Mouse (Mus musculus) CH12F3 (cell line): Measurements from ENCODE around the gene Zc3h14.

Experiments used
- in situ Hi-C: fragments of 300-500 bp; cut with MboI; formaldehyde crosslinking; loops from 2 replicates; pipeline ENCODE4 v1.14.3; 2020; ENCODE audit warnings: low sequenced_read_pairs

Gene Zc3h14

DNA sequence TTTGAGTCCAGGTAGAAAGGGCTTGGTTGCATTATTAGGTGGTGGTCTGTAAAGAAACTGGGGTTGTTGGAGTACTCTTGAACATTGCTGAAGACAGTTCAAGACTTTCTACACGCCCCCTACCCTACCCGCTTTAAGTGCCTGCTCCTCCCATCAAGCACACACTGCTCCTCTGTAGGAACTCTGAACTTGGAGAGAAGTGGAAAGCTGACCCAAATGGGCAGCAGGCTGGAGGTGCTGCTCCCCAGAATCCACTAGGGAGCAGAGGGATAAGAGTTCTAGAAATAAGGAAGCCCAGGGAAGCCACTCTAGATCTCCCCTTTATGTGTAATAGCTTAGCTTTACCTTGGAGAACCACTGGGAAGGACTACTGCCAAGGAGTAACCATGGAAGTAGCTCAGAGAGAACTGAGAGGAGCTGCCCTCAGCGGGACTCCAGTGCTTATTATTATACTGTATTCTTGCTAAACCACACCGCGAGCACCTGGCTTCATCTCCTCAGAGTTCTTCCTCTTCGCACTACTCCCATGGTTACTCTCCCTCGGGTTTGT lies 8.9 kb upstream of the Zc3h14 start:
- in situ Hi-C loops: no loop called here

DNA sequence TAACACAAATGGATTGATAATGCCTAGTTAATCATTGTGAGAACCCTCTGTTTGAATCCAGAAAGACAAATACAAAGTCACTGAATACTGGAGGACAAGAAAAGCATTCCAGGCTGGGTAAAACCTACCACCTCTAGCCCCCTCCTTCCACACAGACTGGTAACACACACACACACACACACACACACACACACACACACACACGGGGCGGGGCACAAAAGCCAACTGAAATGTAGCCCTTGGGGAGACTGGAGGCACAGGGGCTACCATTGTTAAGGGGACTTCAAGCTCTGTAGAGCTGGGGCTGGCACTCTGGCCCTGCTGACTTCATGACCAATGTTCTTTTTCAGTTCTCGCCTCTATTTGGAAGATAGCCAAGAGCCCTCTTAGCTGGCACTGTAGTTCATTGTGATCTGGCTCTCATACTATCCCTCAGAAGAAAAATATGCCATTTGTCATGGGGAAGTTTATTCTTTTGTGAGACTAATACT lies 5.7 kb upstream of the Zc3h14 start:
- in situ Hi-C loops: no loop called here

DNA sequence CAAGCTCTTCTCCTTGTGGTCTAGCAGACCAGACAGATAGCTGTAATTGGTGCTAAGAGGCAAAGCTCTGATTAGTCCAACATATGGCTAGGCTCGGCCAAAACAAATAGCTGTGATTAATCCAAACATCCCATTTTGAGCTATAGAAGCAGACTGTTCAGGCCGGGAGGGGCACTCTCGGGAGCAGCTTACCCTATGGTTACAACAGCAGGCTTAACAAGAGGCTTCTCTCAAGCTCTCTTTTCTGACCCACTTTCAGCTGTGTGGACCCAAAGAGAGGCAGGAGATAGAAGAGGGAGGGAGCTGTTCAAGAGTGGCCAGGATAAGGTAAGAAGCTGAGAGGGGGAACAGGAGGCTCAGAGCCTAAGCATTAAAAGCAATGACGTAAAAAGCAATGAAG lies 1.1 kb upstream of the Zc3h14 start:
- in situ Hi-C loops: no loop called here

DNA sequence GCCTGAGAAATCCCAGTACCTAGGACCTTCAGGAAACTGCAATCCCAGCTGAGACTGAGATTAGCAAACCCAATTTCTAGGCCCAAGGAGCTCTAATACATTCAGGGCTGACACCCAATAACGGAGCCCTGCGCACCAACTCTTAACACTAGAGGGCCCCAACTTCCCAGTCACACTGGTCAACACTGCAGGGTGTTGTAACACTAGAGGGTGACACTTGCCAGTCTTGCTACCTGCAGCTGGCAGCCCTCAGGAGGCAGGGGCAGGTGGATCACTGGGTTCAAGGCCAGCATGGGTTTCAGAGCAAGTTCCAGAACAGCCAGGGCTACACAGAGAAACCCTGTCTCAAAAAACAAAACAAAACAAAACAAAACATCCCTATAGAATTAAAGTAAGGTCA lies 633 bp upstream of the Zc3h14 start:
- in situ Hi-C loops: no loop called here

DNA sequence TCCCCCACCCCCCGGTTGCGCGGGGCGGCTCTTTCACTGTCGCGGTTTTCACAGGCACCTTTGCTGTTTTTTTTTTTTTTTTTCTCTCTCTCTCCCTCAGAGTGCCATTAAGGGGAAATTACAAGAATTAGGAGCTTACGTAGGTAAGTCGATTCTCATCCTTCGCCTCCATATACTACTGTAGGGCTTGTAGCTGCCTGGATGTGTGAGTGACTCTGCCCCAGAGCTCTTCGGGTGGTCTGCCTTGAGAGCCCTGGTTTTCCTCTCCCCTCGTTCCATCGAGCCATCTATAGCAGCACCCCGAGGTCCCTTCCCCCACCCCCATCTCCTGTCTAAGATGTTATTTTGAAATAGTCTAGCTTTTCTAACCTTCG lies 603 bp downstream of the Zc3h14 start:
- in situ Hi-C loops: no loop called here

DNA sequence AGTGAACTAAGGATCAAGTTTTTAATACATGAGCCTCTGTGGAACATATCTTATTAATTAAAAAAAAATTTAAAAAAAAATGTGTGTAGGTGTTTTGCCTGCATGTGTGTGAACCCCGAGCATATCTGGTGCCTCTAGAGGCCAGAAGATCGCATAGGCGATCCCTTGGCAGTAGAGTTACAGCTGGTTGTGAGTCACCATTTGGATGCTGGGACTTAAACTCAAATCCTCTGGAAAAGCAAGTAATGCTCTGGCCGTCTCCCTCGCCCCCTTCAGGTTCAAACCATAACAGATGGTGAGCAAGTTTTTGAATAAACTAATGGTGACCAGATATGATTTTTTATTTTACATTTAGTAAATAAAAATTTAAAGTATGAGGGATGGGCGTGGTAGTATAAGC lies 10.9 kb downstream of the Zc3h14 start:
- in situ Hi-C loops: no loop called here

DNA sequence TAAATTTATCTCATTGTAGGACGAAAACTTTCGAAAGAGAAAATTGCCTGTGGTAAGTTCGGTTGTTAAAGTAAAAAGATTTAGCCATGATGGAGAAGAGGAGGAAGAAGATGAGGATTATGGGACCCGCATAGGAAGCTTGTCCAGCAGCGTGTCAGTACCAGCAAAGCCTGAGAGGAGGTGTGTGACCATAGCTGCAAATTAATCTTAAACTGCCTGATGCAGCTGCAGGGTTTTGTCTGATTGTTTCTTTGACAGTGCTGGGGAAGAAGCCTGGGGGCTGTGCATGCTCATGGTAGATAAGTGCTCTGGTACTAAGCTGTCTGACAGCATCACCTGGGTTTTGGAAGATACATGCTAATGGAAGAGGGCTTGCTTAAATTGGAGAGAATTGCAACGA lies 12.9 kb downstream of the Zc3h14 start:
- in situ Hi-C loops: no loop called here

DNA sequence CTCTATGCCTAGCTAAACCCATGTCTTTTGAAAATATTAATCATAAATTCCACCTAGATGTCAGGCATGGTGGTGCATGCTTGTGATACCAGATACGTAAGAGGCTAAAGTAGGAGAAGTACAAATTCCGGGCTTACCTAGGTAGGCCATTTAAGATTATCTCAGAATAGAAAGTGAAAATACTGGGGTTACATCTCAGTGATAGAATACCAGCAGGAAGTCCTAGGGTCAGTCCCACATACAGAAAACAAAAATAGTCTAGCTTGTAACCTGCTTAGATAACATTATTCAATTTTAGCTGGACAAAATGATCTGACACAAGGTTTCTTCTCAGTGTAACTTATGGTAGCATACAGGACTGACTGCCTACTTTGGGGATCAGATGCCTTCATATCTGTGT lies 19.5 kb downstream of the Zc3h14 start:
- in situ Hi-C loops: no loop called here

DNA sequence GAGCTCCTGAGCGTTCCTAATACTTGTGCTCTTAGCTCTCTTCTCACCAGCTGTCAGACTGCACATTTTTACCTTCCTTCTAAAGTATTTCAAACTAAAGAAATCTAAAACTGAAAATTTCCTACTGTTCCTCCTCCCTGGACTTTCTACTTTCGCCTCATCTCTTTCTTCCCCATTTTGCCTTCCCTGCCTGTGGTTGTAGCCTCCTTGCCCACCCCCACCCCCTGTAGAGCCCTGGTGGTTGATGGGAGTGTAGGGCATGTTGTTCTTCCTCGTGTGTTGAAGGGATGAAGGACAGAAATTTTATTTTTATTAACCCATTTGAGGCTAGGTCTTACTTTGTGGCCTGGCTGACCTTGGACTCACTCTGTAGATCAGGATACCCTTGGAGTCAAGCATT lies 30.7 kb downstream of the Zc3h14 start:
- in situ Hi-C loops: no loop called here

DNA sequence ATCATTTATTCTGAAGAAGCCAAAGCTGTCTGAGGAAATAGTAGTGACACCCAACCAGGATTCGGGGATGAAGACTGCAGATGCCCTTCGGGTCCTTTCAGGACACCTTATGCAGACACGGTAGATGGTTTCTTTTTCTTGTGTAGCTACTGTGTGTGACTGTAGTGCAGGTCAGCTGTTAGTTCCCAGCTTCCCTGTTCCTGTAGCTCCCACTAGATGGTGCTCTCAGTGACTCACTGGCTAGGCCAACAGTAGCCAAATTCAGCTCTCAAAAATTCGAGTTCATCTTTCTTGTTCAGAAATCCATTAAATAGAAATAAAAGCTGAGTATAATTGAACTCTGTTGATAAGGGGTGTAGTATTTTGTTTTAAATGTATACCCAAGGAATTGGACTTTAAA lies 32.4 kb downstream of the Zc3h14 start:
- in situ Hi-C loops: no loop called here

DNA sequence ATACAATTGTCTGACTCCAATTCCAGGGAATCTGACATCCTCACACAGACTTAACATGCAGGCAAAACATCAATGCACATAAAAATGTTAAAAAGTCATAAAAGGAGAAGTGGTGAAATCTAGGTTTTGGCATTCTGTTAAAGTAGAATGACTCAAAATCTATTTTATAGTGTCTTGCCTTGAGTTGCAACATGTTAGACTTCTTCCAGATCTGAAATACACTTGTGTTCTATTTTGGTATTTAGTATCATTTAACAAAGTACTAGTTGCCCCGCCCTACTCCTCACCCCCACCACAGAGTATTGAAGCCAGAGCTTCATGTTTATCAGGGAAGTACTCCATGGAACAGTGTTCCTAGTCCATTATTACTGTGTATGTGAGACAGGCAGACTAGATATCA lies 37.5 kb downstream of the Zc3h14 start:
- in situ Hi-C loops: no loop called here

DNA sequence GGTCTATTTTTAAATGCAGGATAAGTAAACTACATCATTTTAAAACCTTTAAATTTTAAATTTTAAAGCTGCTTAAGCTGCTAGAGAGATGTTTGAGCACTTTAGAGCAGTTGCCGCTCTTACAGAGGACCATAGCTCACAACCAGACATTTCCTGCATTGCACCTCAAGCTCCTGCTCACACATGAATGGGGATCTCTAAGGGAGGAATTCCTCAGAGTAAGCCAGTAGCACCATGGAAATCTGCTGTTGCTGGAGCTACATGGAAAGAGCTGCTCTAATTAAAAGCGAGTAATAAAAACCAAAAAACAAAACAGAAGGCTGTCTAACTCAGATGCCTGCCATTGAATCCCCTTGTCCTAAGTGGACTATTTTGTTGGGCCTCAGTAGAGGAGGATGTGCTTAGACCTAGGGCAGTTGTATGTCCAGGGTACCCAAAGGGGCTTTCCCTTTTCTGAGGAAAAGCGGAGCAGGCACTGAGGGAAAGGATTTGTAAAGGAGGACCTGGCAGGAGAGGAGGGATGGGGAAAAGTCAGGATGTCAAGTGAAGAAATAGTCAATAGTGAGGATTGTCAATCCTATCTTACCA lies 49.1 kb downstream of the Zc3h14 start:
- in situ Hi-C loops: no loop called here

DNA sequence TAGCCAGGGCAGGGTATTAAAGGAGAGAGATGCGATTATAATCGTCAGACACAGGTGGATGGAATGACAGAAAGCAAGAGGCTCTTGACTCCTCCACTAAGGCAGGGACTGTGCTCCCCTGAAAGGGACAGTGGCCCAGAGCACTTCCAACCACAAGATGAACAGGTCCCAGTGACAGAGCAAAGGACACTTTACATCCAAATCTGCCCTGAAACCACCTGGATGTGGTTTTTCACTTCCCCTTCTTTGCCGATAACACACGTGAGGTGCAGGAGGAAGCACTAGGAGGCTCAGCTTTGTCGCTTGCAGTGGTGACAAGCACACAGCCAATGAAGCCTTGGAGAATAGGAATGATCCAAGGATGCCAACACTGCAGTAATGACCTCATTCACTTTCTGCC lies 53.6 kb downstream of the Zc3h14 start:
- in situ Hi-C loops: no loop called here

DNA sequence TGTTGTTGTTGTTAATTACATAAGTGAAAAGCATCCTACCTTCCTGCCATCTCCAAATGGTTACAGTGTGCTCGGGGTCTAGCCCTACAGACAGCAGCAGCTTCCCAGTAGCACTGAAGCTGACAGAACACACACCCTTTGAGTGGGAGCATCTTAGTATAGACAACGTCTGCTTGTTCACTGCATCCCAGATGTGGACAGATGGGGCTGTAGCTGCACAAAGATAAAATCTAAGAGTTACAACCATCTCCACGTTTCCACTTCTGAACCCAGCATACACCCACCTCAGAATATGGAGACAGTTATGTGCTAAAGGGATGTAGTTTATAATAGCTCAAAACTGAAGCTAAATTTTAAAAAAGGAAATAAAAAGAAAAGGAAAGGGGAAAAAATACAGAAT lies 55.5 kb downstream of the Zc3h14 start:
- in situ Hi-C loops: no loop called here

DNA sequence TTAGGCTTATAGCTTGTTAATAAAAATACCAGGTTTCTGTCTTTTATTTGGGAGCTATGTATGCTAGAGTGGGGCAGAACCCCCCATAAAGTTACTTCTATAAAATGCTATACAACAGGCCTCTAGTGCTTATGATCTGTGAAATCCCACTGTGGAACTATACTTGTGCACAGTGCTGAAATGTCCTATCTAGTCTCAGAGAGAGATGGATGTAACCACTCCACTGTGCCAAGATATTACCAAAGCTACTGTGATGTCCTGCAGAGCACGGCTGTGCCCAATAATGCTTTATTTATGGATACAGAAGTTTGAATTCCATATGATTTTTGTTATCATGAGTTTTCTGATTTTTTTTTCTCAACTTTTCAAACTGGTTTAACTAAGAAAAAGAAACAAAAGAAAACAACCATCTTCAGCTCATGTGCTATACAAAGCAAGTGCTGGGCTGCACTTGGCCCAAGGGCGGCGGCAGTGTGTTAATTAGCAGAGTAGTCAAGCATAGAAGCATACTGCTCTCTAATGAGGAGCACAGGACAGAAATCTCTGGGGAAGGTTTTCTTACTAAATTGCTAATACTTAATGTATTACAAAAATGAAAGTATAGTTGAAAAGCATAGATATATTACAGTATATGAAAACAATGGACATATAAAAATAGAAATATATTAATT lies 57.4 kb downstream of the Zc3h14 start:
- in situ Hi-C loops: no loop called here

DNA sequence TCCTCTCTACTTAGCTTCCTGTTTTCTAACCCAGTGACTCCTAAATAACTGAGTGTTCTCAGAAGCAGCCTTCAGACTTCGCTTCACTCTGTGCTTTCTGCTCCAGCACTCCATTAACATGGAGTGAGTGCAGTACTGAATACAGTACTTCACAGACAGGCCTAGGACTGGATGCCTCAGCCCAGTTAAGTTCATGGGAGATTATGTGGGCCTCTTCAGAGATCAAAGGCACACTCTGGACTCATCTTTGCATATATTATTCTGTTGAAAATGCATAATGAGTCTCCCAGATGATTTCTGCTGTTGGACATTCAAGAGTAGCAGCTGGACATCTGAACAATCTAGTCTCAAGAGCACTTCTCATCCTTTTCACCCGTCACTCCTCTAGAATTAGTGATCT lies 74.0 kb downstream of the Zc3h14 start:
- in situ Hi-C loops: no loop called here

DNA sequence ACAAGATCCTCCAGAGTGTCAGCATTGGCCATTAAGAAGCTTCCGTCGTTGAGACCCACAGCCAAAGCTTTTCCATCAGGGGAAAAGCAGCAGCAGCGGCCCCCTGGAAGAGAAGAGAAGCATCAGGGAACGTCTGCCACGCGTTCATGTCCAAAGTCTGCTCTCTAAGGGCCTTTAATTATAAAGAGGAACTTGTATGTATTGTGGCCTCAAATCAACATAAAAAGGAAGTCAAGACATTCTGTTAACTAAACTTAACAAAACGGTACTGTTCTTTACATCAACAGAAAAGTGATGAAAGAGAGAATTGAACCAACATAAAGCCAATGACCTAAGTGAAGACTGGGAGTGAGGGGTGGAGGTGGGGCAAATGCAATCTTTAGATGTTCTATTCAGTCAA lies 84.4 kb downstream of the Zc3h14 start:
- in situ Hi-C loops: no loop called here

DNA sequence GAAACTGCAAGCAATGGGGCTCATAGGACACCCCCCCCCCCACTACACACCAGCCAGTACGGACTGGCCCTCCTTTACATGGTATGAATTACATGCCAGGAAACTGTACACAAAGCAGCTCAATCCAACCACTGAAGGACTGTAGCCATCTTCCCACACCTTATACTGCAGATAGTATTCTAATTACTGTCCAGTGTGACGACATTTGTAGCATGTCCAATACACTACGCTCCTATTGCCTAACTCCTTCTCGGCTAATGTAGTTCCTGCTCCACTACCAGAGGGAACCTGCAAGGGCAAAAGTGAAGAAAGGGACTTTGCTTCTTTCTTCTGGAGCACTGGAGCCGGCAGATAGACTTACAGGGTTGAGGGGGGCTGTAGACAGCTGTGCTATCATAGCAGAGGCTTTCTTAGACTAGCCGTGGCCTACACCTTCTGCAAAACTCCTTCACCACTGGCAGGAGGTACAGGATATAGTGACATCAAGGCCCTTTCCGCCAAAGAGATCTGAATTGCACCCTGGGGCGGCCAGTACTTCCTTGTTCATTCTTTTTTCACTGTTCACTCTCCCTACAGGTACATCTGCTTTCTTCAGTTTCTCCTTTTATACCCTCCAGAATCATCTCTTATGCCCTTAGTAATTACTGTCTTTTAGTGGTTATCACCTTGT lies 86.3 kb downstream of the Zc3h14 start:
- in situ Hi-C loops: no loop called here

DNA sequence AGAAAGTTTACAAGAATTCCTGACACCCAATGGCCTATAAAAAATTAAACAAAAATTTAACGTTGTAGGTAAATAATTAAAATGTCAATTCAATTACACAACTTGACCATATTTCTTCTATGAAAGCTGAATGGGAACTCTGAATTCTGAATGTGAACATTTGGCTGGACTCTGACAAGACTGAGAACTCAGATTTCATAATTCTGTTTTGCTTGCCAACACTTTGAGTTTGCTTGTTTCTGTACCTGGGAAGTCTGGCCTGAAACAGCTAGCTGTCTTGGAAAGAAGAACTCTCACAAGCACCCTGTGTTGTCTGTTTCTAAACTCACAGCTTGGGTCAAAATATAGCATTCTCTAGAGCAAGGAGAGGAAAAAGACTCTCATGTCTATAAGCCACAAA lies 87.1 kb downstream of the Zc3h14 start:
- in situ Hi-C loops: no loop called here

DNA sequence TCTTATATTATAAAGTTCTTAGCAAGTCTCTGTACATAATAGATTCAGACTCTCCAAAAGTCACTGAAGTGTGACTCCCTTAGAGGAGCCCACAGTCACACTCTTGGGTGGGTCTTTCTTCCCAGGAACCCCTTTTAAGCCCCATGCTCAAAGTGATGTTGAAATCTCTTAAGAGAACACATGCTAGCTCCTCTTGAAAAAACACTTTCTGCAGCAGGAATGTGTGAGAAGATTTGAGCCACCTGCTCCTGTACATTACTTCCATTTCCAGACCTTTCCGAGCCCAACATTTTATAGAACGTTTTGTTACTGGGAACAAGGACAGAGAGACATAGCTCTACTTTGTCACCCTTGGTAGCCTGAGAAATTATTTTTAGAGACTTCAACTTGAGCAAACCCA lies 88.1 kb downstream of the Zc3h14 start:
- in situ Hi-C loops: no loop called here

DNA sequence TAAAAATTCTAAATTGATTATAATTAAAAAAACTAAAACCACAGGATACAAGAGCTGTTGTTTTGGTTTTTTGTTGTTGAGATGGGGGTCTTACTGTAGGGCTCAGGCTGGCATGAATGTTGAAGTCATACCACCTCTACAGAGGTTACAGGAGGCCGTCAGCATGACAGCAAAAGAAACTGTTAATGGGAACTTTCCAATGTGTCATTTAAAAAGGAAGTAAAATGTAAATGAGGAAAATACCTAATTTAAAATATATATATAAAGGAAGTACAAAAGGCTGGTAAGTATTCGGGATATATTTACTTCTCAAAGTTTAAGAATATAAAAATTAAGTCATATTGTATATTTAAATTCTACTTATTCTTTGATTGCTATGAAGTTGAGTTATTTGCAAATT lies 88.7 kb downstream of the Zc3h14 start:
- in situ Hi-C loops: no loop called here
